Mouse (Mus musculus): ENCODE measurements around the gene Egfl6. TPM values are rescaled to one million over a fixed set of nuclear protein-coding genes. Genes with fewer than 3 reads are reported as not detected.

Gene Egfl6
- total RNA-seq (2021) = 10 to 100 TPM; 20.4 to 26.0 TPM
- 2.1 and 4.0 TPM in 2 replicates for polyA plus RNA-seq (2012; rRNA removed)
- long read RNA-seq, transcript Egfl6-201 (12 exons, 2,704 nt) = major isoform, 10 of 12 reads
- long read RNA-seq, partial matches to known transcripts = 2 of 12 reads
- long read RNA-seq, other reads (novel, unspliced or antisense) = 0 of 12 reads

- DNase-seq = peak; percentile 60
Measured at GRCm38 (mm10) chrX:166584947-166585824, at the start of gene Egfl6. Gene Egfl6, minus strand, starts transcription at chrX:166585720.

GRCm38 (mm10) chrX:166626866-166627570, 41.5 kb upstream of the Egfl6 start:
- DNase-seq = no peak

- DNase-seq = no peak
Measured at GRCm38 (mm10) chrX:166626174-166626573, 40.7 kb upstream of the Egfl6 start.

- DNase-seq = no peak
Measured at GRCm38 (mm10) chrX:166623176-166623575, 37.7 kb upstream of the Egfl6 start.

GRCm38 (mm10) chrX:166621560-166622301, 36.2 kb upstream of the Egfl6 start:
- DNase-seq = peak; percentile 61

- DNase-seq = no peak
Measured at GRCm38 (mm10) chrX:166620900-166621299, 35.4 kb upstream of the Egfl6 start.

- no peak for DNase-seq
Measured at GRCm38 (mm10) chrX:166619084-166619483, 33.6 kb upstream of the Egfl6 start.

- DNase-seq = no peak
Measured at GRCm38 (mm10) chrX:166615191-166615590, 29.7 kb upstream of the Egfl6 start.

- no peak for DNase-seq
Measured at GRCm38 (mm10) chrX:166576111-166576510, 9.4 kb downstream of the Egfl6 start.

- DNase-seq = no peak
Measured at GRCm38 (mm10) chrX:166565983-166566382, 19.5 kb downstream of the Egfl6 start.

- no peak for DNase-seq
Measured at GRCm38 (mm10) chrX:166565401-166565800, 20.1 kb downstream of the Egfl6 start.

- peak; percentile 14 for DNase-seq
Measured at GRCm38 (mm10) chrX:166564900-166565299, 20.6 kb downstream of the Egfl6 start.

- DNase-seq = peak; percentile 27
Measured at GRCm38 (mm10) chrX:166559333-166559732, 26.2 kb downstream of the Egfl6 start.

GRCm38 (mm10) chrX:166552355-166552754, 33.2 kb downstream of the Egfl6 start:
- no peak for DNase-seq

- no peak for DNase-seq
Measured at GRCm38 (mm10) chrX:166546495-166546894, 39.0 kb downstream of the Egfl6 start.

GRCm38 (mm10) chrX:166535138-166535537, 50.4 kb downstream of the Egfl6 start:
- no peak for DNase-seq

GRCm38 (mm10) chrX:166533432-166533831, 52.1 kb downstream of the Egfl6 start:
- no peak for DNase-seq

GRCm38 (mm10) chrX:166531671-166532070, 53.8 kb downstream of the Egfl6 start:
- no peak for DNase-seq

GRCm38 (mm10) chrX:166528126-166528525, 57.4 kb downstream of the Egfl6 start:
- no peak for DNase-seq

- DNase-seq = peak; percentile 31
Measured at GRCm38 (mm10) chrX:166525637-166526315, 59.7 kb downstream of the Egfl6 start.

- DNase-seq = no peak
Measured at GRCm38 (mm10) chrX:166520782-166521181, 64.7 kb downstream of the Egfl6 start.

Measured in adrenal gland, adult 2 months (tissue).